Mouse (Mus musculus): Measurements from ENCODE around the gene Zfp280d.

DNA sequence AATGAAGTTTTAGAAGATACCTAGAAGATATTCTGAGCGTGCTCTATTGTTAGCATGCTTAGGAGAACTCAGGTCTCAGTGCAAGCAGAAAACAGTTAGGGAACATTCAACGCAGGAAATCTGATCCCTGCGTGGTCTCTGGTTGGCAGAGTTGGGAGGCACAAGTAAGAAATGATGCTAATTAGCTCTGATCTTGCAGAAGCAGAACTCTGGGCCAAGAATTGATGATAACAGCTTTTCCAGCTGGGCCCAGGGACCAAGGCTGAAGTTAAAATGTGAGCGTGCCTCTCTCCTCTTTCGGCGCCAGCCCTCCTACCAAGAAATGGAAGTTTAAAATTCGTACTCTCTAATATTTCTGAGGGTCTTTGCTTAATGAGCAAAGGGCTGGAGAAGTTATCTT, 118.0 kb downstream of the Zfp280d start:
- TF ChIP-seq CTCF (IDR thresholded peaks at IDR 0.05; ENCODE audit: extremely low read depth, insufficient read length, insufficient replicate concordance, low read depth, low read length) (no peak), POLR2A (IDR thresholded peaks at IDR 0.05; ENCODE audit: low read depth, low read length) (no peak)
